Mouse (Mus musculus): ENCODE results near the gene Ttyh1.

DNA sequence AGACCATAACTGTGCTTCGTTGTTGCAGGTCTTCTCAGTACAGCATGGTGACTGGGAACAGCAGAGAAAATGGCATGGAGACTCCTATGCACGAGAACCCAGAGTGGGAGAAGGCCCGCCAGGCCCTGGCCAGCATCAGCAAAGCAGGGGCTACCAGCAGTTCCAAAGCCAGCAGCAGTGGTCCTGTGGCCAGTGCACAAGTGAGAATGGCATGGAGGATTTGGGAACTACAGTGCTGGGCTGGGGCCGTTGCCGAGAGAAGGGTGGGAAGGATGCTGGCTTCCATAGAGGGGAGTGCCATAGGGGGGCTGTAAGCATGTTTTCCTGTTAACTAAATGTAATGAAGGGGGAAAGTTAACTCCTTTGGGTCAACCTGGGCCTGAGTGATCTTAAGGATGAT lies 20.2 kb downstream of the Ttyh1 start:
- TF ChIP-seq CTCF (IDR thresholded peaks at IDR 0.05; ENCODE audit: low read depth), result no peak
- TF ChIP-seq EP300 (IDR thresholded peaks at IDR 0.05; ENCODE audit: low read depth), result no peak

Data from liver, embryonic 14.5 days (tissue).